In genomic region chr9:71766902-71767301, GRCm38 (mm10) we compare ENCODE assay signal across 20 mouse cellular contexts. TPM values are rescaled to one million over a fixed set of nuclear protein-coding genes. Genes with fewer than 3 reads are reported as not detected.
"Had no signal": no experiment of that assay in that cellular context is flagged by ENCODE, and none has a peak within 500 bp of the region (broad histone marks: within the 10 kb centered on the region; RNA-seq: fewer than 3 reads in every experiment).

No protein-coding gene starts in this region.

- ATAC-seq: liver, embryonic 12.5 days; midbrain, embryonic 16.5 days had no signal

- H3K36me3 ChIP-seq: limb, embryonic 10.5 days; limb, embryonic 13.5 days; liver, embryonic 12.5 days; liver, embryonic 15.5 days; midbrain, embryonic 12.5 days; neural tube, embryonic 13.5 days had no signal

- H3K4me3 ChIP-seq: layer of hippocampus, adult 2 months; limb, embryonic 10.5 days; limb, embryonic 13.5 days; liver, embryonic 12.5 days; liver, embryonic 15.5 days; midbrain, embryonic 12.5 days; myocyte; neural tube, embryonic 13.5 days had no signal

- H3K4me2 ChIP-seq: limb, embryonic 13.5 days; liver, embryonic 12.5 days; liver, embryonic 15.5 days; midbrain, embryonic 12.5 days; neural tube, embryonic 13.5 days had no signal

- DNase-seq: layer of hippocampus, adult 9-11 months; liver; lung, adult 2 months; lung, postnatal 14 days; lung, postnatal 4 days; retina, postnatal 1 day; right cerebral cortex, postnatal 25 days; spleen, adult 18-20 months; thymus, adult 18-20 months; thymus, postnatal 36 days had no signal

- H3K9me3 ChIP-seq: limb, embryonic 10.5 days; limb, embryonic 13.5 days; liver, embryonic 15.5 days; midbrain, embryonic 12.5 days; neural tube, embryonic 13.5 days had no signal

- H3K9ac ChIP-seq: limb, embryonic 13.5 days; liver, embryonic 12.5 days; liver, embryonic 15.5 days; midbrain, embryonic 12.5 days; neural tube, embryonic 13.5 days had no signal

- H3K27ac ChIP-seq: layer of hippocampus, adult 2 months; limb, embryonic 10.5 days; limb, embryonic 13.5 days; liver, embryonic 12.5 days; liver, embryonic 15.5 days; midbrain, embryonic 12.5 days; neural tube, embryonic 13.5 days had no signal

RNA-seq across cellular contexts. Expression of gene Cgnl1, which starts 4.5 kb away (rescaled TPM):
- total RNA-seq: megakaryocyte-erythroid progenitor cell, adult 5-6 weeks had no signal
